Mouse (Mus musculus) embryonic facial prominence, embryonic 15.5 days (tissue): ENCODE data around the gene Osbp. TPM values are rescaled to one million over a fixed set of nuclear protein-coding genes. Genes with fewer than 3 reads are reported as not detected.

Experiments
- microRNA-seq: library from miRNA; unstranded; fragments of <30 nt; microRNA quantifications from one replicate; pipeline ENCODE4, GENCODE M21; 2016; ENCODE audit warnings: borderline number of aligned reads
- polyA plus RNA-seq: library from polyadenylated mRNA; unstranded; fragments of >200 nt; fragmentation: Nextera tagmentation; extraction: Ambion mirVana; gene quantifications from 2 replicates; pipeline ENCODE4 v1.2.1, GENCODE M21; 2015

Osbp gene
- polyA plus RNA-seq, 1 experiment from 2014 or later = 4.5 TPM

Small RNAs within 50 kb of the gene (microRNA-seq; reads per million reads assigned to microRNA genes)
- gene Mir6994 = 4.5 reads per million, percentile 19 among the genes with 10 or more reads in this experiment

Other genes with a start within 250 kb of the Osbp start
- not detected in 2 replicates for gene Gif, start 218.4 kb upstream of the Osbp start, polyA plus RNA-seq
- 40.5 and 44.1 TPM in 2 replicates for gene Mrpl16, start 195.6 kb upstream of the Osbp start, polyA plus RNA-seq
- 10.4 and 10.7 TPM in 2 replicates for gene Stx3, start 146.5 kb upstream of the Osbp start, polyA plus RNA-seq
- not detected in 2 replicates for gene Olfr1417, start 126.7 kb upstream of the Osbp start, polyA plus RNA-seq
- gene Olfr1418, start 104.9 kb upstream of the Osbp start, polyA plus RNA-seq = not detected in 2 replicates
- not detected in 2 replicates for gene Olfr1419, start 90.8 kb upstream of the Osbp start, polyA plus RNA-seq
- gene Olfr1420, start 79.4 kb upstream of the Osbp start, polyA plus RNA-seq = 0.05 TPM in 1 of 2 replicates, not detected in the other
- gene Patl1, start 53.5 kb upstream of the Osbp start, polyA plus RNA-seq = 17.1 and 17.7 TPM in 2 replicates
- gene Olfr1423, start 75.4 kb downstream of the Osbp start, polyA plus RNA-seq = 0.04 TPM in 1 of 2 replicates, not detected in the other
- not detected in 2 replicates for gene Olfr1424, start 96.7 kb downstream of the Osbp start, polyA plus RNA-seq
- not detected in 2 replicates for gene Olfr1425, start 111.8 kb downstream of the Osbp start, polyA plus RNA-seq
- not detected in 2 replicates for gene Olfr1426, start 126.1 kb downstream of the Osbp start, polyA plus RNA-seq
- 0.09 TPM in 1 of 2 replicates, not detected in the other for gene Olfr1427, start 137.4 kb downstream of the Osbp start, polyA plus RNA-seq
- not detected in 2 replicates for gene Olfr1428, start 150.0 kb downstream of the Osbp start, polyA plus RNA-seq
- gene Olfr76, start 157.3 kb downstream of the Osbp start, polyA plus RNA-seq = not detected in 2 replicates
- 0.12 and 0.13 TPM in 2 replicates for gene Olfr1555-ps1, start 204.2 kb downstream of the Osbp start, polyA plus RNA-seq
- not detected in 2 replicates for gene Olfr1431, start 234.7 kb downstream of the Osbp start, polyA plus RNA-seq